Mouse (Mus musculus) lung, postnatal 0 days (tissue): ENCODE measurements around the gene Cfap54. TPM values are rescaled to one million over a fixed set of nuclear protein-coding genes. Genes with fewer than 3 reads are reported as not detected.

ENCODE experiments used
- ATAC-seq: fragments of 200-750 bp; cut with Nextera tagmentation; 2 replicates; pipeline ENCODE4 v1.8.0; 2017; ENCODE audit warnings: moderate library complexity
- DNase-seq: peaks from one replicate; pipeline ENCODE4 v3.0.0-alpha.2; 2016; ENCODE audit warnings: low spot score
- H3K27ac ChIP-seq: fragments of 300-500 bp; sonication (generic); 2 replicates; pipeline ENCODE4 v1.5.1; 2014; ENCODE audit warnings: antibody characterized with exemption, mild to moderate bottlenecking, low read length, mixed read lengths
- H3K27me3 ChIP-seq: fragments of 300-500 bp; sonication (generic); replicated peaks from 2 replicates; pipeline ENCODE4 v1.6.1; 2014; ENCODE audit warnings: low read length, mixed read lengths; ENCODE audit not compliant: insufficient read depth
- H3K36me3 ChIP-seq: fragments of 300-500 bp; sonication (generic); 2 replicates; pipeline ENCODE4 v1.6.1; 2014; ENCODE audit warnings: low read length, mixed read lengths; ENCODE audit not compliant: insufficient read depth
- H3K4me1 ChIP-seq: fragments of 300-500 bp; sonication (generic); 2 replicates; pipeline ENCODE4 v1.6.1; 2014; ENCODE audit warnings: antibody characterized with exemption, low read depth, low read length, mixed read lengths; ENCODE audit not compliant: insufficient read depth
- H3K4me2 ChIP-seq: fragments of 300-500 bp; sonication (generic); replicated peaks from 2 replicates; pipeline ENCODE4 v1.6.1; 2014; ENCODE audit warnings: low read depth, mild to moderate bottlenecking, low read length, moderate library complexity, mixed read lengths
- H3K4me3 ChIP-seq: fragments of 300-500 bp; sonication (generic); 2 replicates; pipeline ENCODE4 v1.5.1; 2014; ENCODE audit warnings: low read depth, low read length
- H3K9ac ChIP-seq: fragments of 300-500 bp; sonication (generic); replicated peaks from 2 replicates; pipeline ENCODE4 v1.6.1; 2014; ENCODE audit warnings: low read depth, mild to moderate bottlenecking
- H3K9me3 ChIP-seq: fragments of 300-500 bp; sonication (generic); 2 replicates; pipeline ENCODE4 v1.6.1; 2016; ENCODE audit warnings: low read length, mixed read lengths
- CTCF ChIP-seq: IDR thresholded peaks from 2 replicates; pipeline ENCODE4 v1.5.1; 2016; ENCODE audit warnings: antibody characterized with exemption, mild to moderate bottlenecking
- EP300 ChIP-seq: IDR thresholded peaks from 2 replicates; pipeline ENCODE4 v1.6.1; 2016; ENCODE audit warnings: antibody characterized with exemption, mild to moderate bottlenecking, control low read depth
- WGBS: fragments of 180-500 bp; shearing (Covaris S2); extraction: QIAGEN DNeasy Blood & Tissue Kit; methylation state at CpG from one replicate; pipeline ENCODE4 v1.1.7; 2014; 5-methylcytosine and 5-hydroxymethylcytosine counted together
- polyA plus RNA-seq: library from polyadenylated mRNA; unstranded; fragments of >200 nt; fragmentation: Nextera tagmentation; extraction: Ambion mirVana; gene quantifications from 2 replicates; pipeline ENCODE4 v1.2.1, GENCODE M21; 2015

Cfap54 gene
- polyA plus RNA-seq, 1 experiment from 2014 or later = 6.2 TPM

DNA sequence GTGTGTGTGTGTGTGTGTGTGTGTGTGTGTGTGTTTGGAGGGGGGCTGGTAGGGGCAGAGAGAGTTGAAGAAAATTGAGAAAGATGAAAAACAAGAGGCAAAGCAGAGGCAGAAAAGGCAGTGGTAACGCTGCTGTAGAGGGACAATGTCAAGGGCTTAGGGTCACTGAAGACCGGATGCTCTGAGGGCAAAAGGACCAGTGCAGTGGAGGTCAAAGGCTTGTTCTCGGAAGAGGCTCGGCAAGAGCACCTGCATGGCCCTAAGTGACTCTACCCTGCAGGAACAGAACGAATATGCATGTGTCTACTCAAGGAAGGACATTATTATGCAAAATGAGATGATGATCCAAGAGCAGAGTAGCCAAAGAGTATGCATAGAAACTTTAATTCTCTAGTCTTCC, 264.5 kb downstream of the Cfap54 start:
- H3K9ac ChIP-seq = no peak overlapping the region
- no peak overlapping the region for H3K4me2 ChIP-seq
- H3K4me3 ChIP-seq = no peak overlapping the region
- H3K36me3 ChIP-seq = no peaks in the 10 kb centered on the region
- 76% methylated on average over 5 of the region's 5 CpGs for WGBS
- H3K9me3 ChIP-seq = no peaks in the 10 kb centered on the region
- no peak for ATAC-seq
- H3K4me1 ChIP-seq = no peaks in the 10 kb centered on the region
- TF ChIP-seq CTCF = no peak
- TF ChIP-seq EP300 = no peak
- H3K27me3 ChIP-seq = no peaks in the 10 kb centered on the region
- H3K27ac ChIP-seq = no peak overlapping the region
- no peak for DNase-seq

DNA sequence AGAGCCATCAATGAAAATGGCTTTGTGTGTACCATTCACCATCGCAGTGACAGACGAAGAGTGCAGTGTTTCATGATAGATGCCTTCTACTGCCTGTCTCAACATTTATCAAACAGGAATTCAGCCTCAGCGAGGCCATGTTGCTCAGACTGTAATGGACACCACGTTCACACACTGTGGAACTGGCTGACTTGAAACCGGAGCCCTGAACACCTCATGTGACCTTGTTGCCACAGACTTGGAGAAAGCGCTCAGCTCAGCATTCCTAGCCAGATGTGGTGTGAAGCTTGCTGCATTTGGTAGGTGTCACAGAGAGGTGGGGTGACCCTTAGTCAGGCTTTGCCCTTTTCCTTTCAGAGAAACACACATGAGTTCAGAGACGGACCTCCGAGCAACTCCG, 270.5 kb downstream of the Cfap54 start:
- H3K9me3 ChIP-seq = no peaks in the 10 kb centered on the region
- H3K36me3 ChIP-seq = no peaks in the 10 kb centered on the region
- H3K4me3 ChIP-seq = no peak overlapping the region
- H3K4me1 ChIP-seq = no peaks in the 10 kb centered on the region
- no peak overlapping the region for H3K27ac ChIP-seq
- 70% methylated on average over 9 of the region's 9 CpGs for WGBS
- no peaks in the 10 kb centered on the region for H3K27me3 ChIP-seq
- no peak for ATAC-seq
- no peak overlapping the region for H3K4me2 ChIP-seq
- TF ChIP-seq EP300 = no peak
- no peak for TF ChIP-seq CTCF
- no peak overlapping the region for H3K9ac ChIP-seq
- no peak for DNase-seq

DNA sequence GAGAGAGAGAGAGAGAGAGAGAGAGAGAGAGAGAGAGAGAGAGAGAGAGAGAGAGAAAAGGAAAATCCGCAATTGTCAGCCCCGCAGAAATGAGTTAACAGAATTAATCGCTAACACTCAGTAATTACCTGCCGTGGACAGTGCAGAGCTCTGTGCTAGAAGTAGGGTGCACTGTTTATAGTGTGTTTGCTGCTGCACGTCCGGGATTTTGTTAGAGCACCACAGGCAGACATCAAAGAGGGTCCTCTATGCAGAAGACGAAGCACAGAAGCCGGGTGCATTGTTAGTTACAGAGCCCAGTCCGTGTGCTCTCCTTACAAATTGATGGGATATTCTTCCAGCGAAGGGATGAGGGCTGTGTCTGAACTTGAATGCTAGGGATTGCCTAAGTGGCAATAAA, 289.5 kb downstream of the Cfap54 start:
- Histone ChIP-seq H3K27ac (no peak overlapping the region), H3K9me3 (no peaks in the 10 kb centered on the region), H3K4me2 (no peak overlapping the region), H3K9ac (no peak overlapping the region), H3K4me1 (no peaks in the 10 kb centered on the region), H3K27me3 (no peaks in the 10 kb centered on the region), H3K4me3 (no peak overlapping the region), H3K36me3 (no peaks in the 10 kb centered on the region)
- no peak for ATAC-seq
- 55% methylated on average over 10 of the region's 10 CpGs for WGBS
- TF ChIP-seq CTCF = no peak
- no peak for TF ChIP-seq EP300
- DNase-seq = no peak

DNA sequence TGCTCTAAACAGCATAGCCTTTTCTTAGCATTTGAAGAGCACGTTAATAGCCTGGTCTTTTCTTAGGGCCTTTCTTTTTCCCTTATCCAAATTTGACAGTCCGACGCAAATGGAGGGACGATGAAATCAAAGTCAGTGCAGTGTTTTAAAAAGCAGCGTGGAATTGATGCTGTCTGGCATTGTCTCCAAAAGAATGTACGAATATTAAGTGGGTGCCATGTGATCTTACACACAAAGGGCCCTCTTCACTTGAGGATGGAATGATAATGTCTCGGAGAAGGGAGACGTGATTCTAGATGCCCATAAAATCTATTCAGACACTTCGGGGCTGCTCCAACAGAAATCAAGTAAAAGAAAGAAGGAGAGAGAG, 289.9 kb downstream of the Cfap54 start:
- Histone ChIP-seq H3K27me3 (no peaks in the 10 kb centered on the region), H3K4me1 (no peaks in the 10 kb centered on the region), H3K36me3 (no peaks in the 10 kb centered on the region), H3K27ac (no peak overlapping the region), H3K4me2 (no peak overlapping the region), H3K4me3 (no peak overlapping the region), H3K9ac (no peak overlapping the region), H3K9me3 (no peaks in the 10 kb centered on the region)
- DNase-seq (no peak), ATAC-seq (no peak)
- TF ChIP-seq EP300 (no peak), CTCF (no peak)
- WGBS = 49% methylated on average over 9 of the region's 9 CpGs

DNA sequence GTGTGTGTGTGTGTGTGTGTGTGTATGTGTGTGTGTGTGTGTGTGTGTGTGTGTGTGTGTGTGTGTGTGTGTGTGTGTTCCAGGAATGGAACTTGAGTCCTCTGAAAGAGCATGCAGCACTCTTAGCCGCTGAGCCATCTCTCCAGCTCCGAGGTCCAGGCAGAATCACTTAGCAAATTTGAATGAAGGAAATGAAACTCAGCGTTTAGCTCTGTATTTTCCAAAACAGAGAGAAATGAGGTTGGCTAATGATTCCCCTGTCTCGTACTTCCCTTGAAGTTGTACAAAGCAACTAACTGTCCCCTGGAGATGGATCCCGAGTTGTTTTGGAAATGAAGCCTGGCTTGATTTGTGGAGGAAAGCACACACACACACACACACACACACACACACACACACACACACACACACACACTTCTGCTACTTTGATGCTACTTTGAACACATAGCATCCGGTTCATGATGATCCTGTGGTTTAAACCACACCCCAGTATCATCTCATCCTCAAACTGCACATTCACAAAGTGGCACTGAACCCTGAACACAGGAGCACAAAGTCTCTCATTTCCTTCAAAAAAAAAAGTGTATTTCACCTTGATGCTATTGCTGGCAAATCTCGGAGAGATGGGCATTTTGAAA, 290.4 kb downstream of the Cfap54 start:
- Histone ChIP-seq H3K4me2 (no peak overlapping the region), H3K27ac (no peak overlapping the region), H3K4me3 (no peak overlapping the region), H3K27me3 (no peaks in the 10 kb centered on the region), H3K4me1 (no peaks in the 10 kb centered on the region), H3K9me3 (no peaks in the 10 kb centered on the region), H3K36me3 (no peaks in the 10 kb centered on the region), H3K9ac (no peak overlapping the region)
- WGBS = 60% methylated on average over 7 of the region's 7 CpGs
- DNase-seq (no peak), ATAC-seq (no peak)
- no peak for TF ChIP-seq CTCF
- no peak for TF ChIP-seq EP300

DNA sequence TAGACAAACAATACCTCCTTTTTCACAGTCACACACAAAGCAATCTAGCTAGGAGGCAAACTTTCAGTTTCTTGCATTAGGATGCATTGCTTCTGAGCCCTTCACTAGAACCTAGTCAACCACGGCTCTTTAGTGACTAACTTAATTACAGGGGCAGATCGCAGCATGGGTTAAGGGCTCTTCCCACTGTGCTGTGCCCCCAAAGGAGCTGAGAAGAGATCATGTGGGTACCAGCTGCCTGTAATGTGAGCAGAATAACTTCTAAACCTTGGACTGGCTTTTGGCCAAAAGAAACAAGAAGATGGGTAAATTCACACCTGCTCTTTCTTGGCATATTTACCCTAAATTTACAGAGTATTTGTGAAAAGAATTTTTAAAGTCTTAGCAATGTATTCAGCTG, 291.2 kb downstream of the Cfap54 start:
- Histone ChIP-seq H3K27me3 (no peaks in the 10 kb centered on the region), H3K4me1 (no peaks in the 10 kb centered on the region), H3K9ac (no peak overlapping the region), H3K4me3 (no peak overlapping the region), H3K36me3 (no peaks in the 10 kb centered on the region), H3K27ac (no peak overlapping the region), H3K4me2 (no peak overlapping the region), H3K9me3 (no peaks in the 10 kb centered on the region)
- ATAC-seq = no peak
- DNase-seq = no peak
- TF ChIP-seq EP300 (no peak), CTCF (no peak)
- WGBS = 64% methylated on average over 2 of the region's 2 CpGs
